Mouse (Mus musculus) kidney, postnatal 25 days (tissue): ENCODE results near the gene Nbea.
"Not testable (repeated sequence)": the region's sequence is repeated elsewhere in the genome, so short reads cannot be mapped to it uniquely, and the experiment has no call there.

Experiments used
- DNase-seq, 2 experiments: peaks; one replicate each; pipeline ENCODE4 v3.0.0; 2021; ENCODE audit warnings: mixed read lengths in 2 of 2

Gene Nbea

DNA sequence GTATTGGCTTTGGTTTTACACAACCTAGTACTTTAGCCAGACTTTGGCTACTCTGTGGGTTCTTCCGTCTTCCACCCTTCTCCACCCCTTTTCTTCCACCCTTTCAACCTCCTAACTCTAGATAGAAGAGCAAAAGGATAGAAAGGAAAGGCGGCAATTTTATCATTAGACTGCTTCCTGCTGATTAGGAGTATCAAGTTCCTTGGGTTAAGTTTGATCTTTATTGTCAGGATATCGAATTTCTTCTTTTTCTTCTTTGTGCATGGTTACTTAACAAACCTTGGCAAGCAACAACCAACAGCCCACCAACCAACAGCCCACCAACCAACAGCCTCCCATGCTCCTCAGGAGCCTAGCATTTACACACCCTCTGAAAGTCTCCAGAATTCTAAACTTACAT is 165.0 kb downstream of the Nbea start:
- no peak for DNase-seq

GRCm38 (mm10) chr3:56011132-56011531 is 172.4 kb downstream of the Nbea start:
- DNase-seq = no peak

DNA sequence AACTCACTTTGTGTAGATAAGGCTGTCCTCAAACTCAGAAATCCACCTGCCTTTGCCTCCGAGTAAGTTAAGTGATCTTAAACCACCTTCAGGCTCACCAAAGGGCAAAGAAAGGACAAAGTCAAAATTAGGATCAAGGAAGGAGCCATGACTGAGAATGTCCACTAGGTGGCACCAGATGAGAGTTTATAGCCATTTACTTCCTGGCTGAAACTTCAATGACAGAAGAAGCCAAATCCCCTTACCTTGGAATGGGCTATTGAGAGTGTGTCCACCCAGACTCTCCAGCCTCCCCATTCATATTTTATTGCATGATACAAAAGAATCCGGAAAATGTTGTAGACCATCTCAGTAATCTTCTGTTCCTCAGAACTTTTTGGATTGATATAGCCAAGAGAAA is 175.5 kb downstream of the Nbea start:
- DNase-seq = peak in 1 of 2 experiments; percentile 55

- no peak for DNase-seq
Observed at GRCm38 (mm10) chr3:56000259-56000658, 183.2 kb downstream of the Nbea start.

- DNase-seq = no peak
Observed at GRCm38 (mm10) chr3:55978361-55978760, 205.1 kb downstream of the Nbea start.

GRCm38 (mm10) chr3:55976986-55977385 is 206.5 kb downstream of the Nbea start:
- not testable (repeated sequence) for DNase-seq

DNA sequence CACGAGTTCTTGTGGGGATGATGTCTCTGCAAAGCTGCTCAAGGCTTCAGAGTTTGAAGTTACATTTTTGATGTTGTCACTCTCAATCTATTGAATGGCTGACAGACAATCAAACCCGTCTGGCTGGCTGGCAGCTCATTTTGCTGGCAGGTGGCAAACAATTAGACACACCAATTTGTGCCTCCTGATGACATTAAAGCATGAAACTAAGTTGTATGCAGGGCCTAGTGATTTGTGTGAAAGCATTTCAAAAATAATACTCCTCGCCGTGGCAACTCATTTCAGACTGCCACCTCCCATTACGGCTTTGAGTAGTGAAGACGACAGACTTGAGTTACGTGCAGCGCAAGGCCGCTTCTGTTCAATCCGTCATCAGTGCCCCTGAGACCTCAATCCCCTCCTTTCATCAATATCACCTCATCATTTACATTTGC is 217.8 kb downstream of the Nbea start:
- no peak for DNase-seq

DNA sequence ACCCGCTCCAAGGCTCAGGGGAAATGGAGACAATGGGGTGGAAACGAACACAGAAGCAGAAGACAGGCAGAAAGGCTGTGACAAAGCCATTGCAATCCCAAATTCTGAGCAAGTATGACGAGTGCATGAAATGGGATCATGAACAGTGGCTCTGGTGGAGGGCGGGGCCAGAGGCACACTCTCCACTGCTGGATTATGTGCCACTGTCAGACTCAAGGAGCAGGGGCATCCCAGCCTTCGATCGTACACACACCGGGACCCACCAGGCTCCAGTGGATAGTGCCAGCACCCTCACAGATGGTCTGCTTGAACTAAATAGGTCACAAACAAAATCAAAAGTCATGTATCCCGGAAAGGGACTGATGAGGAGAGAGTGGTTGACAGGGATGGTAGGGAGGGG is 220.5 kb downstream of the Nbea start:
- DNase-seq = no peak

DNA sequence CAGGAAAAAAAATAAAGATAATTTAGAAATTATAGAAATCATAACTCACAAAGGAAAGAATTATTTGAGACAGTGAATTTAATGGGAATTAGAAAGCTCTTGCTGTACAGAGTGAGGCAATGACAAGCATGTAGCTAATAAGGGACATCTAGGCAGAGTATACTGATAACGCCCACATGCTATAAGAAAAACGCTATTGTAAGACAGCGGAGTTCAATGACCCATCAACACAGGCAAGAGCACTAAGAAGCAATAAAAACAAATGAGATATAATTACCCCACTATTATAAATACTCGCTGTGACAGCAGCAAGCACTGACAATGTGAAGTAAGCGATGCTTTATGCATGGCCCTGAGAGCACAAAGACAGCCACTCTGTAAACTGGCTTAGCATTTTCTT is 233.5 kb downstream of the Nbea start:
- no peak for DNase-seq

DNA sequence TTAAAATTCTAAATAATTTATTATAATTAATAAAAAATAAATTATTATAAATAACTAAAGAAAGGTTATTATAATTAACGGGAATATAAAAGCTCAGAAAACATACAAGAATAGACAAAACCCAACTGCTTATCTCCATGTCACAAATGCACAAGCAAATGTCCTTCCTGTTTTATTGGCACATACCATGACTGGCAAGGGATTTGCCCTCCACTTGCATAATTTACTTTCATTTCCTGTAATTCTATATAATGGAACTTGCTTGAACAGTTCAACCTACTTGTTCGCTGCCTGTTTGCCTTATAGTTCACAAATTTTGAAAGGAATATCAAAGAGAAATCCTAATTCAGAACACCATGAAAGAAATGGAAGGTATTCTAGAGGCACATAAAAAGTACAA is 234.4 kb downstream of the Nbea start:
- DNase-seq = no peak

DNA sequence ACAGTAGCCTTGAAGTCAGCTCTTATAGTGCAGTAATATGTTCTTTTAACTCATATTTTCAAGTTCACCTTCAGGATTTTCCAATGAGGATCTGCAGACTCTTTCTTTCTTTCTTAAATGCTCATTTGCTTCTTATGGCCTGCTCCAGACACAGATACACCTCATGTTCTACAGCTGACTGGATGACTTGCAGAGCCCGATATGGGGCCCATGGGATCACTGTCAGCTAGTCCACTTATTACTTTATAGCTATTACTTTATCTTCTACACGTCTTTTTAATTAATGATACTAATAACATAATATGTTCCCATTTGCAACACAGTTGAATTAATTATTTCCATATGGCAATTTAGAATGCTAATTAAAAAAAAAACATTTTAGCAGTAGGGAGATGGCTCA is 256.2 kb downstream of the Nbea start:
- no peak for DNase-seq

DNA sequence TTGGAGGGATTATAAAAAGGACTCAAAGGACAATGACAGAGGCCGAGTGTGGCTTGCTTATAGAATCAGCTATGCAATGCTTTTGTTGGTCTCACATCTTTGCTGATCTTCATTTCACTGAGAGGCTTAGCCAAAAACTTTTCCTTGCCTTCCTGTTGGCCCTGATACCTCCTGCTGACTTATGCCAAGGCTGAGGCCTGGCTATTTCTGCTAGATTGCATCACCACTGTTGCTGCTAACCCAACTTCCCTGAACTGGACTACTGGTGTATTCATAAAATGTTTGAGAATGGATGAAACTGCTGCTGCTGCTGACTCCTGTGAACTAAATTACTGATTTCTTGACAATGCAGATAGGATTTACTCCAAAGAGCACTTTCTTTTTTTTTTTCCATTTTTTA is 274.2 kb downstream of the Nbea start:
- DNase-seq = no peak

GRCm38 (mm10) chr3:55890574-55890973 is 292.9 kb downstream of the Nbea start:
- no peak for DNase-seq

DNA sequence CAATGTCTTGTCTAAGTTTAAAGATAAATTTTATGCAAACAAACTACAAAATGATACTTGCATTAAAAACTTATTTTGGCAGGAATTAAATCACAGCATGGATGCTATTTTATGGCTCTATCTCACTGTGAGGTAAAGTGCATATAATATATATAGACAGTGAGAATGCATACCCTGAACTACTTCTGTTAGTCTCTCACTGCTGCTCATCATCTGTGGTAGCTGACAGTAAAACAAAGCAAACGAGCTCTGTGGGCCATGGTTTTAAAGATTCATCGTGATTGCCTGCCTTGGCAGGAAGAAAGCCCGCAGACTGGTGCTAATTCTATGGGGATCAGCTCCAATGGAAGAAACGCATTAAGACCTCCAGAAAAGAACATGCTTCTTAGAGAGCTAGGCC is 294.3 kb downstream of the Nbea start:
- DNase-seq = no peak

DNA sequence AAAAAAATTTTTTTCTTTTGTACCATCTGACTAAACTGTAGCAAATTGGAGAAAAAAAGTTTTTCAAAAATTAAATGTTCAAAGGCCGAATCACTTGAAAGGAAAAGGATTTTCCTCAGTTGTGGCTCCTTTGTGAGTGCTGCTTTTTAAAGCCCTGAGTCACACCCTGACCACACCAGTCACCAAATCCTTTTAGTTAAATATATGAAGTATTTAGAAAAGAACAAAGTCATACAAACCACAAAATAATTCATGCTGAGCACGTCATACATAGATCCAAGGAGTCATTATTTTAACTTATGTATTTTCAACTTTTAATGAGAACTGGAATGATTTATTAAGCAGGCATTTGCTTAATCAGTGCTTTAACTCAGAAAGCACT is 295.7 kb downstream of the Nbea start:
- DNase-seq = no peak

DNA sequence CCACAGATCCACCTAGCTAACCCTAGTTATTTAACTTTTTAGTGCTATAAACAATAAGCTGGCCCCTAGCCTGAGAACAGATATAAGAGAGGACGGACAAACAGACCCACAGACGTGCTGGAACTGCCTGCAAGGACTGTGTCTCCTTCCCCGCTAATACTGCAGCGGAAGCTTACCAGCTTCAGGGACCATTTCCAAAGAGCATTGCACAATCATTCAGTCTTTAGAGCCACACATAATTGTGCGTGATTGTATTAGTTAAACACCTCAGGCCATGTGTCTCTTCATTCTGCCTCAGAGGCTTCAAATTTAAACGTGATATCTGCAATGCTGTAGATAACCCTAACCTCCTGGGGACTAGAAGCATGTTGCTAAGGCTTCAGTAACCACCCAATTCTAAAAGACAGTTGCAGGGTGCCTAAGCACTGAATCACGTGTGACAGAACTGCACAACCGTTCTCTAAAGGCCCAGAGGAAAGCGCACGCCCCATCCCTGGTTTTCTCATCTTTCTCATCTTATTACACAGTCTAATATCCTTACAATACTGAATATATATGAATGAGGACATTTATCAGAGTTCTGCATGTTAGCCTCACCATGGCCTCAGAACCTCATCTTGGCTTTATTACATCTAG is 296.2 kb downstream of the Nbea start:
- DNase-seq = no peak

DNA sequence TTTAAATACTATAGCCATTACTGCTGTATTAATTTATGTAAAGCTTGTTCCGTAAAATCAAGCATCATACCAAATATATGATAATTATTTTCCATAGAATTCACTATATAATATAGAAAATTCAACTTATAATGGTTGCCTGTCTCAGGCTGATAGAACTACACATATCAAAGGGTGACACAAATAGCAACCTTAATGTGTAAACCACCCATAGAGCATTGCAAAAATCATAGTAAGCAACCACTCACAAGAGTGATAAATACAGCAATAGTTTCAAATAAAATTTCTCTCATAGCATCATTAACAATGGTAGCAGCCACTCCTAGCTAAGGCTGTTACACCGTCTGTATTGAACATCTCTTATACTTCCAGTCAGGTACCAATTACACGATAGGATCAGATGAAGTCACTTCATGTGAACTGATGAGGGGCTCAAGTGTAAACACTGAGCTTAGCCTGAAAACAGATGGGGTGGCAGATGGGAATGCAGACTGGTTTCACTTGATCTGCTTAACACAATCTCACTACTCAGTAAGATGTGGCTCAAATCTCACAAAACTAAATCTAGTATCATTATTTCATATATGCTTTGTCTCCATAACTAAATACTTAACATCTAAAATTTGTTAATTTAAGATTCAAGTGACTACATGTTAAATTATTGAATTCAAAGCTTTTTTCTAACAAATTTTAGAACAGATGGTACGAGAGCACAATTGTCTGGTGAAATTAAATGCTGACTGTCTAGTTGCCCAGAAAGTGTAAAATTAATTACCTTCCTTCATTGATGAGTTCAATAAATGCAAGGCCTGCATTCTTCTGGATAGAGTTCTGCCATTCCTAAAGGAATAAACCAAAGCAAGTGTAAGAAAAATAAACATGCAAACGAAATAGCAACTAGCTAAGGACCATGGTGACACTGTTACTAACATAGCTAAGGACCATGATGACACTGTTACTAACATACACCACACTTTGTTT is 310.3 kb downstream of the Nbea start:
- no peak for DNase-seq

GRCm38 (mm10) chr3:55852488-55852887 is 331.0 kb downstream of the Nbea start:
- no peak for DNase-seq

GRCm38 (mm10) chr3:55847115-55847514 is 336.4 kb downstream of the Nbea start:
- DNase-seq = no peak

DNA sequence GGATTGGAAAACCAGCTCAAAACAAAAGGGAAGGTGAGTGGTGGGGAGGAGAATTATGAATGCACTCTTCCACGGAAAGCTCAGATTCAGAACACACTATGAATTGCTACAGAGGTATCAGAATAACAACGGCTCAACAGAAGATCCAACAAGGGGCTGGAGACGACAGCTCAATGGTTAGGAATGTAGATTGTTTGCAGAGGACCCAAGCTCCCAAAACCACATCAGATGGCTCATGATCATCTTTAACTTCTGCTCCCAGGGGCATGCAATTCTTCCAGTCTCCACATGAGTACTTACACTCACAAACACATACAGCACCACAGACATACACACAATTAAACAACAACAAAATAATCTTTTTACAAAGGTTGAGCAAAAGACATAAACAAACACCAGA is 346.3 kb downstream of the Nbea start:
- no peak for DNase-seq

DNA sequence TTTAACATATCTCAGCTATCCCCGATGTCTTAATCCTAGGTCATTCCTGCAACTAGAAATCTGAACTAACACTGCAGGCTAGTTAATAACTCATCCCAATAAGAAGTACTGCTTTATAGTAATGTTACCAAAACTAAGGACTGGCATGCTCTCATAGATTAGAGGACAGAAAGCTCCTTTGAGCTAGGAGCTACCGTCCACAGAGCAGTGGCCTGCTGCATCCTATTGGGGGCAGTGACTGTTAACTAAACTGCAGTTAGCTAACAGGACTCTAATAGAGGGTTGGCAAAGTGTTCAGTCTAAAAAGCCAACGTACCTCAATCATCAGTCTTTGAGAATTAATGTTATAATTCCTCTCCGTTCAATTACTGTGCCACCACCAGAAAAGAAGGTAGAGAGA is 348.3 kb downstream of the Nbea start:
- DNase-seq = no peak

- DNase-seq = no peak
Observed at GRCm38 (mm10) chr3:55830226-55830625, 353.3 kb downstream of the Nbea start.

GRCm38 (mm10) chr3:55828481-55829256 is 354.8 kb downstream of the Nbea start:
- no peak for DNase-seq
